Mouse (Mus musculus) CH12.LX (cell line): ENCODE results near the gene Prss22. TPM values are rescaled to one million over a fixed set of nuclear protein-coding genes. Genes with fewer than 3 reads are reported as not detected.

Experiments used
- DNase-seq: peaks from one replicate; pipeline ENCODE4 v3.0.0-alpha.2; 2013; ENCODE audit errors: extremely low read depth
- H3K27ac ChIP-seq: 2 replicates; pipeline ENCODE4 v1.5.1; 2012; ENCODE audit warnings: low read depth, mild to moderate bottlenecking, control low read depth, moderate library complexity; ENCODE audit not compliant: insufficient read depth
- H3K27me3 ChIP-seq: replicated peaks from 2 replicates; pipeline ENCODE3; 2012; ENCODE audit warnings: inconsistent platforms
- H3K36me3 ChIP-seq, 2 experiments: replicated peaks in 1 of 2; 2 replicates each; pipeline versions ENCODE3 to v1.6.1; 2012; ENCODE audit warnings: inconsistent platforms in 1 of 2, low read length in 1 of 2, mild to moderate bottlenecking in 1 of 2, mixed read lengths in 1 of 2, moderate library complexity in 1 of 2; ENCODE audit not compliant: control insufficient read depth in 1 of 2, insufficient read depth in 1 of 2
- H3K4me1 ChIP-seq, 2 experiments: 2 replicates each; pipeline ENCODE4 v1.6.1; 2012; ENCODE audit warnings: inconsistent platforms in 1 of 2, moderate library complexity in 1 of 2; ENCODE audit not compliant: insufficient read depth in 2 of 2, control insufficient read depth in 1 of 2
- H3K4me2 ChIP-seq: 2 replicates; pipeline ENCODE4 v1.6.1; 2012; ENCODE audit warnings: low read depth, mild to moderate bottlenecking, control low read depth; ENCODE audit not compliant: poor library complexity, insufficient read depth, severe bottlenecking
- H3K4me3 ChIP-seq, 3 experiments: fragments of 150-350 bp in 1 of 3; sonication (generic) in 1 of 3; replicated peaks in 1 of 3; 2 replicates each; pipeline versions ENCODE3 to v1.5.1; 2011 to 2012; ENCODE audit warnings: low read depth in 2 of 3, low read length in 2 of 3, mild to moderate bottlenecking in 2 of 3, moderate library complexity in 2 of 3, control low read depth in 1 of 3, improper control_type of control experiment in 1 of 3, inconsistent platforms in 1 of 3, mixed read lengths in 1 of 3; ENCODE audit not compliant: poor library complexity in 1 of 3
- H3K79me2 ChIP-seq: replicated peaks from 2 replicates; pipeline ENCODE4 v1.6.1; 2012; ENCODE audit warnings: mild to moderate bottlenecking, moderate library complexity; ENCODE audit not compliant: control insufficient read depth, poor library complexity, insufficient read depth, severe bottlenecking; ENCODE audit errors: extremely low read depth
- H3K9ac ChIP-seq: 2 replicates; pipeline ENCODE4 v1.6.1; 2012; ENCODE audit warnings: low read depth, mild to moderate bottlenecking, control low read depth, moderate library complexity; ENCODE audit not compliant: insufficient read depth
- H3K9me3 ChIP-seq: replicated peaks from 2 replicates; pipeline ENCODE3; 2012; ENCODE audit warnings: low read length, inconsistent platforms, mixed read lengths
- BHLHE40 ChIP-seq: IDR thresholded peaks from 2 replicates; pipeline ENCODE4 v1.6.1; 2011; ENCODE audit warnings: mild to moderate bottlenecking, low read depth, low read length, improper control_type of control experiment
- CHD2 ChIP-seq: IDR thresholded peaks from 2 replicates; pipeline ENCODE4 v1.6.1; 2011; ENCODE audit warnings: low read length, improper control_type of control experiment
- CTCF ChIP-seq, 2 experiments: IDR thresholded peaks in 1 of 2; conservative IDR thresholded peaks in 1 of 2; 2 replicates each; pipeline ENCODE4 v1.5.1; 2011 to 2012; ENCODE audit warnings: low read depth in 2 of 2, low read length in 2 of 2, improper control_type of control experiment in 1 of 2, inconsistent platforms in 1 of 2, mild to moderate bottlenecking in 1 of 2, moderate library complexity in 1 of 2
- E2F4 ChIP-seq: IDR thresholded peaks from 2 replicates; pipeline ENCODE4 v1.6.1; 2011; ENCODE audit warnings: low read depth, low read length, improper control_type of control experiment; ENCODE audit not compliant: insufficient replicate concordance
- EP300 ChIP-seq: IDR thresholded peaks from 2 replicates; pipeline ENCODE4 v1.6.1; 2011; ENCODE audit warnings: low read length, improper control_type of control experiment
- ETS1 ChIP-seq: conservative IDR thresholded peaks from 2 replicates; pipeline ENCODE4 v1.6.1; 2012; ENCODE audit warnings: low read depth, mild to moderate bottlenecking, inconsistent platforms, low read length, improper control_type of control experiment, moderate library complexity
- IRF4 ChIP-seq: IDR thresholded peaks from 2 replicates; pipeline ENCODE4 v1.6.1; 2014; ENCODE audit warnings: low read depth, mild to moderate bottlenecking, inconsistent platforms, low read length, improper control_type of control experiment
- JUN ChIP-seq: IDR thresholded peaks from 2 replicates; pipeline ENCODE4 v1.6.1; 2011; ENCODE audit warnings: low read depth, mild to moderate bottlenecking, low read length, improper control_type of control experiment, moderate library complexity; ENCODE audit not compliant: insufficient read depth
- JUND ChIP-seq: conservative IDR thresholded peaks from 2 replicates; pipeline ENCODE4 v1.6.1; 2011; ENCODE audit warnings: low read depth, low read length, improper control_type of control experiment
- MAX ChIP-seq: IDR thresholded peaks from 2 replicates; pipeline ENCODE4 v1.6.1; 2011; ENCODE audit warnings: low read length, improper control_type of control experiment
- MAZ ChIP-seq: IDR thresholded peaks from 2 replicates; pipeline ENCODE4 v1.6.1; 2012; ENCODE audit warnings: low read depth, mild to moderate bottlenecking, inconsistent platforms, low read length, improper control_type of control experiment, moderate library complexity
- MXI1 ChIP-seq: IDR thresholded peaks from 2 replicates; pipeline ENCODE4 v1.6.1; 2011; ENCODE audit warnings: mild to moderate bottlenecking, low read depth, low read length, improper control_type of control experiment
- MYC ChIP-seq: IDR thresholded peaks from 2 replicates; pipeline ENCODE4 v1.6.1; 2011; ENCODE audit warnings: low read depth, mild to moderate bottlenecking, improper control_type of control experiment, low read length
- NELFE ChIP-seq: IDR thresholded peaks from 2 replicates; pipeline ENCODE4 v1.6.1; 2011; ENCODE audit warnings: low read depth, low read length, improper control_type of control experiment
- PAX5 ChIP-seq: IDR thresholded peaks from 2 replicates; pipeline ENCODE4 v1.6.1; 2012; ENCODE audit warnings: low read length, inconsistent platforms, mixed read lengths
- RAD21 ChIP-seq: IDR thresholded peaks from 2 replicates; pipeline ENCODE4 v1.6.1; 2011; ENCODE audit warnings: low read depth, mild to moderate bottlenecking, low read length, improper control_type of control experiment, moderate library complexity
- SMC3 ChIP-seq: IDR thresholded peaks from 2 replicates; pipeline ENCODE4 v1.6.1; 2011; ENCODE audit warnings: low read depth, low read length, improper control_type of control experiment
- UBTF ChIP-seq: IDR thresholded peaks from 2 replicates; pipeline ENCODE4 v1.6.1; 2012; ENCODE audit warnings: low read depth, mild to moderate bottlenecking, inconsistent platforms, low read length, improper control_type of control experiment, moderate library complexity
- ZC3H11A ChIP-seq: IDR thresholded peaks from 2 replicates; pipeline ENCODE4 v1.6.1; 2012; ENCODE audit warnings: low read depth, mild to moderate bottlenecking, inconsistent platforms, low read length, improper control_type of control experiment
- ZKSCAN1 ChIP-seq: IDR thresholded peaks from 2 replicates; pipeline ENCODE4 v1.6.1; 2012; ENCODE audit warnings: low read depth, inconsistent platforms, low read length, improper control_type of control experiment, borderline replicate concordance
- dilution Hi-C: fragments of 300-500 bp; cut with MboI; formaldehyde crosslinking; loops from 2 replicates; pipeline ENCODE4 v1.14.3; 2020; ENCODE audit warnings: low sequenced_read_pairs; ENCODE audit not compliant: extremely low pct_unique_long_range_greater_than_20kb, extremely low pct_ligation_motif_present
- in situ Hi-C: fragments of 300-500 bp; cut with MboI; formaldehyde crosslinking; loops from 3 replicates; pipeline ENCODE4 v1.14.3; 2019; ENCODE audit warnings: low sequenced_read_pairs, low pct_ligation_motif_present, low pct_unique_long_range_greater_than_20kb, mixed read lengths
- polyA plus RNA-seq: library from polyadenylated mRNA; unstranded; fragments of >175 nt; gene quantifications from 2 replicates; pipeline ENCODE4 v1.2.1, GENCODE M21; 2012; ENCODE audit warnings: low read depth; ENCODE audit not compliant: insufficient read length
- total RNA-seq, 2 experiments: library from RNA; depleted of rRNA; stranded (reverse); fragments of 300-350 nt in 1 of 2; fragments of >200 nt in 1 of 2; gene quantifications; 2 replicates each; pipeline ENCODE4 v1.2.3; 2012 to 2014

Prss22 gene
- total and polyA plus RNA-seq, 3 experiments: not detected

DNA sequence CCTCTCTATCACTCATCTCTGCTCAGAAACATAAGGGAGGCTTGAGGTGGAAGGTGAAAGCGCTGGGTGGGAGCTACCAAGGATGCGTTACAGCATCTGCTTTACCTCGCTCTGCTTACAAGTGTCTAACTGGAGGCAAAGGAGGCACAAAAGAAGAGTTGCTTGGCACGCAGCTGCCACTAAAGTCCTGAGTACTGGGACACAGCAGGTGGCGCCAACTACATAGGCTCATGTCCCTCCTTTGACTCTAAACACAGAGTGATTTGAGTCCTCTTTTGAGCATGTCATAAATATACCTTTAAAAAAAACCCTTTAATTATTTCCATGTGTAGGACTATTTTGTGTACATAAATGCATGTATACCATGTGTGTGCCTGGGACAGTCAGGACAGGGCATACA is 11.7 kb upstream of the Prss22 start:
- Histone ChIP-seq H3K4me2 (no peak overlapping the region), H3K27me3 (peaks cover 46% of the 10 kb centered on the region), H3K9me3 (peaks cover 7% of the 10 kb centered on the region), H3K9ac (no peak overlapping the region), H3K4me1 (peaks cover 0 to 8% of the 10 kb centered on the region in 2 experiments; a peak in 2 of 4 replicates), H3K27ac (no peak overlapping the region), H3K36me3 (no peaks in the 10 kb centered on the region), H3K79me2 (no peaks in the 10 kb centered on the region), H3K4me3 (no peak overlapping the region)
- dilution Hi-C loops (no loop called here), in situ Hi-C loops (no loop called here)
- no peak for DNase-seq
- TF ChIP-seq RAD21: peak; percentile 46
- TF ChIP-seq CTCF (conservative IDR thresholded peaks at IDR 0.05 in 1 of 2, IDR thresholded peaks at IDR 0.05 in 1 of 2; ENCODE audit: low read depth in 2 of 2, low read length in 2 of 2): peak in 1 of 2 experiments; percentile 52; a peak in 2 of 4 replicates
- TF ChIP-seq IRF4: no peak

DNA sequence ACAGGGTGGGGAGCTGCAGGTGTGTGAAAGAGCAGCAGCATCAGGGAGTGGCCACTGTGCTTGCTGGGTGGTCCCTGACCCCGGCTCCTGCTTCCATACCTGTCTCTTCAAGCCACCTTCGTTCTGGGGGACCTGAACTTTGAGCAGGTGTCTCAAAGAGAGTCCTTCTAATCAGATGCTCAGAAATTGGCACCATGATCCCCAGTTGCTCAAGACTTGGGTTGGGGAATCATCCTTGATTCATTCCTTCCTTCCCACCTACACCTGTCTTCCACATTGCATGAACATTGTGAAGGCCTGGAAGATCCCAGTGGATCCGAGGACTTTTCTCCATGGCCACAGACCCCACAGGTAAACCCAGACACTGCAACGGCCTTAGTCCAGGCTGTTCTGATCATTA is 10.2 kb upstream of the Prss22 start:
- Histone ChIP-seq H3K4me1 (peaks cover 0 to 8% of the 10 kb centered on the region in 2 experiments; a peak in 2 of 4 replicates), H3K9ac (no peak overlapping the region), H3K79me2 (no peaks in the 10 kb centered on the region), H3K36me3 (no peaks in the 10 kb centered on the region), H3K9me3 (peaks cover 5% of the 10 kb centered on the region), H3K27me3 (peaks cover 51% of the 10 kb centered on the region), H3K27ac (no peak overlapping the region), H3K4me3 (no peak overlapping the region), H3K4me2 (no peak overlapping the region)
- in situ Hi-C loops (no loop called here), dilution Hi-C loops (no loop called here)
- TF ChIP-seq SMC3 (no peak), CHD2 (no peak), PAX5 (no peak), E2F4 (no peak), MAZ (no peak), MYC (no peak), MAX (no peak)
- no peak for DNase-seq

DNA sequence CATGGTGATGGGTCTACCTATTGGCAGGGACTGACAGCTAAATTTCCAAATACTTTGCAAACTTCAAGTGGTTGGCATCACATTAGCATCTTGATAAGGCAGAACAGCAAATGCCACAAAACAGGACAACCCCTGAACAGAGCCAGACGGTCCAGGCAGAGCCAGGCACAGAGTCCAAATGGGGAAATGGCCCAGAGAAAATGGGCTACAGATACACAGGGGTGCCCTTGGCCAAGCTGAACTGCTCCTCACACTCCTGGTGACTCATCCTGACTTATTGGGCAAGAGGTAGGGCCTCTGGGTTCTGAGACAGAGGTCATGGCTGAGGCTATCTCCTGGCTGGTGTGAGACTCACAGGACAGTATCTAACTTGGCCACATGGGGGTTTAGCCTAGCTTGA is 9.5 kb upstream of the Prss22 start:
- no peak overlapping the region for H3K27ac ChIP-seq
- peaks cover 0 to 8% of the 10 kb centered on the region in 2 experiments; a peak in 2 of 4 replicates for H3K4me1 ChIP-seq
- no peaks in the 10 kb centered on the region for H3K36me3 ChIP-seq
- H3K9me3 ChIP-seq: peaks cover 5% of the 10 kb centered on the region
- H3K27me3 ChIP-seq: peaks cover 57% of the 10 kb centered on the region
- no peak overlapping the region for H3K4me3 ChIP-seq
- no peaks in the 10 kb centered on the region for H3K79me2 ChIP-seq
- no peak overlapping the region for H3K4me2 ChIP-seq
- in situ Hi-C loops: no loop called here
- no peak for DNase-seq
- TF ChIP-seq PAX5 (no peak), JUND (no peak), JUN (no peak), ZC3H11A (no peak), MAX (no peak), ETS1 (no peak), MXI1 (no peak), E2F4 (no peak), SMC3 (no peak), EP300 (no peak), BHLHE40 (no peak), ZKSCAN1 (no peak), NELFE (no peak), CHD2 (no peak), IRF4 (no peak), UBTF (no peak)
- dilution Hi-C loops: no loop called here
- H3K9ac ChIP-seq: no peak overlapping the region
